Mouse (Mus musculus) stomach, embryonic 14.5 days (tissue): ENCODE measurements around the gene Csrp3. TPM values are rescaled to one million over a fixed set of nuclear protein-coding genes. Genes with fewer than 3 reads are reported as not detected.

Experiments
- ATAC-seq: fragments of 200-750 bp; cut with Nextera tagmentation; 2 replicates; pipeline ENCODE4 v1.8.0; 2017; ENCODE audit warnings: low read depth, moderate TSS enrichment; ENCODE audit not compliant: insufficient number of reproducible peaks, insufficient read depth, low FRiP score
- H3K27ac ChIP-seq: fragments of 300-500 bp; sonication (generic); 2 replicates; pipeline ENCODE4 v1.5.1; 2014; ENCODE audit warnings: mild to moderate bottlenecking, low read length, moderate library complexity, mixed read lengths
- H3K27me3 ChIP-seq: fragments of 300-500 bp; sonication (generic); 2 replicates; pipeline ENCODE4 v1.6.1; 2014; ENCODE audit warnings: low read length, control low read depth, mixed read lengths; ENCODE audit not compliant: control insufficient read depth, insufficient read depth
- H3K36me3 ChIP-seq: fragments of 300-500 bp; sonication (generic); 2 replicates; pipeline ENCODE4 v1.6.1; 2014; ENCODE audit warnings: mild to moderate bottlenecking, control low read depth, low read length, moderate library complexity, mixed read lengths; ENCODE audit not compliant: control insufficient read depth, insufficient read depth
- H3K4me1 ChIP-seq: fragments of 300-500 bp; sonication (generic); 2 replicates; pipeline ENCODE4 v1.6.1; 2014; ENCODE audit warnings: low read length, control low read depth, mixed read lengths; ENCODE audit not compliant: control insufficient read depth, insufficient read depth
- H3K4me2 ChIP-seq: fragments of 300-500 bp; sonication (generic); replicated peaks from 2 replicates; pipeline ENCODE4 v1.6.1; 2014; ENCODE audit warnings: low read depth, low read length, control low read depth
- H3K4me3 ChIP-seq: fragments of 300-500 bp; sonication (generic); 2 replicates; pipeline ENCODE4 v1.5.1; 2014; ENCODE audit warnings: low read depth, low read length, control low read depth
- H3K9ac ChIP-seq: fragments of 300-500 bp; sonication (generic); replicated peaks from 2 replicates; pipeline ENCODE4 v1.6.1; 2014; ENCODE audit warnings: low read depth, mild to moderate bottlenecking, control low read depth, low read length, moderate library complexity, mixed read lengths
- H3K9me3 ChIP-seq: fragments of 300-500 bp; sonication (generic); 2 replicates; pipeline ENCODE4 v1.6.1; 2016; ENCODE audit warnings: low read depth, low read length, control low read depth; ENCODE audit not compliant: control insufficient read depth
- WGBS: fragments of 180-500 bp; shearing (Covaris S2); extraction: QIAGEN DNeasy Blood & Tissue Kit; methylation state at CpG from one replicate; pipeline ENCODE4 v1.1.7; 2014; 5-methylcytosine and 5-hydroxymethylcytosine counted together
- polyA plus RNA-seq: library from polyadenylated mRNA; unstranded; fragments of >200 nt; fragmentation: Nextera tagmentation; extraction: Ambion mirVana; gene quantifications from 2 replicates; pipeline ENCODE4 v1.2.1, GENCODE M21; 2014

The Csrp3 gene
- polyA plus RNA-seq, 1 experiment from 2014 or later: 0.29 TPM

DNA sequence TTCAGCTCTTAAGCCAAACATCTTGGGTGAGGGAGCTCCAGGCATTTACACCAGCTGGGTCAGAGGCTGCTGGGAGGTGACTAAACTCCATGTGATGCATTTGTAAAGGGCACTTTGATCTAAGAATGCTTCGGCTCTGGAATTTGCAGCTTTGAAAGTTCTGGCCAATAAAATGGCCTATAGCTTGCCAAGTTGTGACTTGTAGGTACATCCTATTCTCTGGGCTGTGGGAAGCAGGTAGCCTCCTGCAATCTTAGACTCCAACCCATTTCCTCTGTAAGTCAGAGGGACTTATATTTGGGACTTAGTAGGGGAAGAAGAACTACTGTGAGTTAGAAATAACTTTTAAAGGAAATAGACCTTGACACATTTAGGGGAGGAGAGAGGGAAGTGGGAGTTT is 13.1 kb upstream of the Csrp3 start:
- Histone ChIP-seq H3K4me3 (no peak overlapping the region), H3K27ac (no peak overlapping the region), H3K27me3 (no peaks in the 10 kb centered on the region), H3K4me1 (no peaks in the 10 kb centered on the region), H3K9ac (no peak overlapping the region), H3K9me3 (no peaks in the 10 kb centered on the region), H3K4me2 (no peak overlapping the region), H3K36me3 (peaks cover 4% of the 10 kb centered on the region)
- WGBS: 46% methylated on average over 1 of the region's 1 CpGs
- ATAC-seq: no peak

DNA sequence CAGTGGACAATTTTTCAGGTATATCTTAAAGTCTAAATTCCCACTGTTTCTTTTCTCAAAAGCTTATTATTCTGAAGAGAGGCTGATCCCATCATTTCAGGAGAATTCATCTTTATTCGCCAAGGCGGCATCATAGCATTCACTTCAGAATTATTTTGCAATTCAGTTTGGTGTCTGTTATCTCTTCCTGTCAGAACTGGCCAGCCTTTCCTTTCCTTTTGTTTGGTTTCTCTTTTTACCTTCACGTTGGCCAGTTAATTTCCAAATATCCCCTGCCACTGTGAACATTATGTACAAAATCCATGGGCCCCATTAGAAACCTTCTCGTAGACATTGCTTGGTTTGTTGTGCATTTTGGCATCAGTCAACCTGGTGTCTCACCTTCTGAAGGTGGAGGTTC is 11.5 kb upstream of the Csrp3 start:
- H3K4me2 ChIP-seq: no peak overlapping the region
- no peaks in the 10 kb centered on the region for H3K9me3 ChIP-seq
- H3K4me1 ChIP-seq: no peaks in the 10 kb centered on the region
- 81% methylated on average over 4 of the region's 4 CpGs for WGBS
- H3K27ac ChIP-seq: no peak overlapping the region
- no peak for ATAC-seq
- no peaks in the 10 kb centered on the region for H3K27me3 ChIP-seq
- no peak overlapping the region for H3K4me3 ChIP-seq
- H3K36me3 ChIP-seq: no peaks in the 10 kb centered on the region
- H3K9ac ChIP-seq: no peak overlapping the region

DNA sequence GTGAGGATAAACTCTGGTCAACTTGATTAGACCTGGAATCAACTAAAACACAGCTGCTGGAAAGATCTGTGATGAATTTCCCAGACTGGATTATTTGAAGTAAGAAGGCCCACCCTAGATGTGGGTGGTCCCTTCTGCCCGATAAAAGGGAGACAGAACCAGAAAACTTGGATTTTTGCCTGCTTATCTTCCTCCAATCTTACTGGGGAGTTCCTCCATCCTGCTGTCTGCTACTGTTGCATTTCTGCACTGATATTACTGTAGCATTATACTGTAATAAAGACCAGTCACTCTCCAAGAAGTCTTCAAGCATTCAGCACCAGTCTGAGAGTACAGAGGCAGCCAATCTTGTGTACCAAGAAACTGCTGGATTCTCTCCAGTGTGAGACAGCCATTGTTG is 10.4 kb upstream of the Csrp3 start:
- no peaks in the 10 kb centered on the region for H3K4me1 ChIP-seq
- H3K4me2 ChIP-seq: no peak overlapping the region
- H3K4me3 ChIP-seq: no peak overlapping the region
- 41% methylated on average over 1 of the region's 1 CpGs for WGBS
- ATAC-seq: no peak
- no peak overlapping the region for H3K27ac ChIP-seq
- H3K36me3 ChIP-seq: no peaks in the 10 kb centered on the region
- H3K9me3 ChIP-seq: no peaks in the 10 kb centered on the region
- no peaks in the 10 kb centered on the region for H3K27me3 ChIP-seq
- H3K9ac ChIP-seq: no peak overlapping the region

DNA sequence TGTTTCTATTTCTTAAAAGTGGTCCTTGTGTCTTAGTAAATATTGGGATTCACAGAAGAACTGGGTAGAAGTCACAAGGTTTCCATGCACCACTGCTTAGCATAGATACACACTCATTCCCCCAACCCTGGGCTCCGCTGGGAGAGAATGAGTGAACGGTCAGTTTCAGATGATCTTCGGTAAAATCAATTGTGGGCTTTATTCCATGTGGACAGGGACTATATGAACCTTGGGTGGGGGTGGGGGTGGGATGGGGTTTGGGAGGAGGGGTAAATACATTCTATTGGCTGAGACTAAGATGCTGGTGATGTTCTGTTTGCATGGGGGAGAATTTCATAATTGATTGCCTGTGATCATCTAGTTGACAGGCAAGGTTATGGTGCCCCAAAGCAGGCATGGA is 7.6 kb upstream of the Csrp3 start:
- H3K36me3 ChIP-seq: no peaks in the 10 kb centered on the region
- 97% methylated on average over 3 of the region's 3 CpGs for WGBS
- no peaks in the 10 kb centered on the region for H3K27me3 ChIP-seq
- no peak for ATAC-seq
- H3K9me3 ChIP-seq: no peaks in the 10 kb centered on the region
- H3K4me1 ChIP-seq: no peaks in the 10 kb centered on the region
- H3K9ac ChIP-seq: no peak overlapping the region
- H3K4me3 ChIP-seq: no peak overlapping the region
- H3K27ac ChIP-seq: no peak overlapping the region
- H3K4me2 ChIP-seq: no peak overlapping the region

DNA sequence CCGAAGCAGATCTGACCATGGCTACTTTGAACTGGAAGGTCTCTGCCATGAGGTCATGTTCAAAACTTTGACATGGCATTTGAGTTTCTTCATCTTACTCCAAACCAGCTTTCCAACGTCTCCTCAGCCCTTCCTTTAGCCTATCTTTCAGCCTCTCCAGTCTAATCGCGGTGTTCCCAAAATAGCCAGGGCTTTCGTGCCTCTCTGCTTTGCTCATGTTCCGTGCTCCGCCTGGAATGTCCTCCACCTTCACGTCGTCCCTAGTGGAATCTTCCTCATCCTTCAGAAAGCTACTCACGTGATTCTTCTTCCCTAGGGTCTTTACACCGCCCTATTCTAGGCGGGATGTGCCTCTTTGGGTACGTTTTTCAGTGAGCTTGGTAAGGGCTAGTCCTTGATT is 5.7 kb upstream of the Csrp3 start:
- H3K9me3 ChIP-seq: no peaks in the 10 kb centered on the region
- no peak overlapping the region for H3K4me2 ChIP-seq
- no peaks in the 10 kb centered on the region for H3K36me3 ChIP-seq
- no peak overlapping the region for H3K27ac ChIP-seq
- H3K4me1 ChIP-seq: no peaks in the 10 kb centered on the region
- no peak overlapping the region for H3K9ac ChIP-seq
- no peak for ATAC-seq
- no peaks in the 10 kb centered on the region for H3K27me3 ChIP-seq
- no peak overlapping the region for H3K4me3 ChIP-seq
- 84% methylated on average over 13 of the region's 13 CpGs for WGBS

DNA sequence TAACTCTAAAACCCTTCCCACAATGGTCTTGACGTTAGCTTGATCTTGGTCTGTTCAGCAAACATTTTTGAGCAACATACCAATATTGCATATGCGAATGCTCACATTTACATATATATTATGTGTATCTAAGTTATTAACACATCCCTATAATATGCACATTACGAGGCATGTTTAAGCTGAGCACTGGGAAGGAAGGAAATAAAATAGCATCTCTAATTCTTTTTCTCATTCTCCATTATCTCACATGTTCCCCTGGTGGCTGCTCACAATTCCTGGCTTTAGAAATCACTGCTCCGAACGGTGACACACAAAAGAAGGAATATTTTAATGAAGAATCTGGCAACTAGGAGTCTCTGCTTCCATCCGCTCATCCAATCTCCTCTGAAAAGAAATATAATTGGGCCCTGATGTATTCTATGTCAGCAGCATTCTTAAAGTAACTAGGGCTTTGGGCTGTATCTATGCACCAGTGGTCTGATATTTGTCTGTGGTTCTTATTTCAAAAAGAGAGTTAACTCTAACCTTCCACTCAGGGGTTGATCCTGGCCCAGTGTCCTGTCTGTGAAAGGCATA is 3.8 kb upstream of the Csrp3 start:
- no peak overlapping the region for H3K4me3 ChIP-seq
- no peaks in the 10 kb centered on the region for H3K9me3 ChIP-seq
- ATAC-seq: no peak
- no peaks in the 10 kb centered on the region for H3K27me3 ChIP-seq
- H3K36me3 ChIP-seq: no peaks in the 10 kb centered on the region
- no peaks in the 10 kb centered on the region for H3K4me1 ChIP-seq
- H3K4me2 ChIP-seq: no peak overlapping the region
- no peak overlapping the region for H3K27ac ChIP-seq
- H3K9ac ChIP-seq: no peak overlapping the region
- 85% methylated on average over 6 of the region's 6 CpGs for WGBS

DNA sequence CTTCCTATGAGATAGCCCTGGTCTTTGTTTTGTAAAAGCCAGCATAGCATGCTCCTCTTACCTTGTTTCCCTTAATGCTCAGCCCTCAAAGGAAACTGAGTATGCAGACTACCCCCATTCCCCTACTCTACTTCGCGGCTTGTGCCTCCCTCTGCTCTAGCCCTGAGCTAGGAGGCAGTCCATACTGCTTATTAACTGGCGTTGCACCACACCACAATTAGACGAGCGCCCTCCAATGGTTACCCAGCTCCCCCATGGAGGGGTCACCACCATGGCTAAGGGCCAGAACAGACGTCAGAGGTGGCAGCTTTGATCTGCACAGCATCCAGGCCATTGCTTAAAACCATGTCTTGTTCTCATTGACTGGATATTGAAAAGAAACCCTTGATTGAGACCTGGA is 1.1 kb downstream of the Csrp3 start:
- H3K4me1 ChIP-seq: no peaks in the 10 kb centered on the region
- no peak overlapping the region for H3K4me3 ChIP-seq
- WGBS: 70% methylated on average over 6 of the region's 6 CpGs
- H3K27ac ChIP-seq: no peak overlapping the region
- H3K27me3 ChIP-seq: no peaks in the 10 kb centered on the region
- no peak for ATAC-seq
- no peak overlapping the region for H3K9ac ChIP-seq
- no peak overlapping the region for H3K4me2 ChIP-seq
- no peaks in the 10 kb centered on the region for H3K36me3 ChIP-seq
- H3K9me3 ChIP-seq: no peaks in the 10 kb centered on the region

DNA sequence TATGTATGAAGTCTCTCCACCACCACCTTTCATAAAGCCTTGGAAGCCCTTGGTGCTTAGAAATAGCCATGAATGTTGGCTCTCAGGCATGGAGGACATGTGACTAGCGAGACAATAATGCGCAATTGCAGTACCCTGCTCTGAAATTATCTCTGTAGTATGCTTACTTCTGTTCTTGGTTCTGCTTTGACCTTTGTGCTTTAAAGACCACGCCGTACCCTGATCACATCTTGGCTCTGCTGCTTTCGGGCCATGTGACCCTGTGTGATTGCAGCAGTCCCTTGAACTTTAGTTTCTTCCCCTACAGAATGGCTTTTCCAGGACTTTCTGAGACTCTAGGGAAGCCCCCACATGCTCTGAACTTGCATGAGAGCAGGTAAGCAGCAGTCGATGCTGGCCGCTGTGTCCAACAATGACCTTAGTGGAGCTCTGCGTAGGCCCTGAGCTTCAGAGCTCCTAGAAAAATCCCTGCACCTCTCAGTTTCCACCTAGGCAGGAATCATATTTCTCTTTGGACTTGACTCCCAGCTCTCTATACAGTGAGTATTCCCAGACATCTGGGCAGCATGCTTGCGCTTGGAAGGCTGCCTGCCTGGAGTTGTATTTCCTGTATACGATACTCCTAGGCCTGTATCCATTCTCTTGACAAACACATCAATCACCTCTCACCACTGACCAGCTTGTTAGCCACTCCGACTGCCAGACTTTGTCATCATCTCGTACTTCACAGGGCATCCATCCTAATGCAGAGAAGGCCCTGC is 2.4 kb downstream of the Csrp3 start:
- ATAC-seq: no peak
- Histone ChIP-seq H3K9ac (no peak overlapping the region), H3K9me3 (no peaks in the 10 kb centered on the region), H3K4me3 (no peak overlapping the region), H3K27ac (no peak overlapping the region), H3K36me3 (no peaks in the 10 kb centered on the region), H3K4me1 (0 out of 2 replicates have a peak, but pooled peaks cover under 1% of the 10 kb centered on the region), H3K27me3 (no peaks in the 10 kb centered on the region), H3K4me2 (no peak overlapping the region)
- WGBS: 61% methylated on average over 12 of the region's 12 CpGs

DNA sequence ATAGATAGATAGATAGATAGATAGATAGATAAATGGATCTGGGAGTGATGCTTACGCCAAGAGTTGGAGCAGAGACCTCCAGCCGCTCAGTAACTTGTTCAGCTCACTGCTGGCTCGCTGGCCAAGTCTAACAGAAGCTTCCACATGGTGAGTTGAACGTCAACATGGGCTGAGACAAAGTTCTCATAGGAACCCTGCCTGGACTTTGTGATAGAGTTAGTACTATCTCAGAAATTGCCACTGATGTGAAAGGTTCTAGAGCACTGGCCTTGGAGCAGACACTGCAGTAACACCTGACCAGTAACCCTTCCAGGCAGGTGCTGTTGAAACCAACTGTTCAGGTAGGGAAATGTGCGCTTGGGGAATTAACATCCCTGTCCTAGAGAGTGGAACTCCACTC is 4.3 kb downstream of the Csrp3 start:
- Histone ChIP-seq H3K27me3 (no peaks in the 10 kb centered on the region), H3K36me3 (no peaks in the 10 kb centered on the region), H3K9ac (no peak overlapping the region), H3K4me1 (0 out of 2 replicates have a peak, but pooled peaks cover 4% of the 10 kb centered on the region), H3K27ac (no peak overlapping the region), H3K4me3 (no peak overlapping the region), H3K9me3 (no peaks in the 10 kb centered on the region), H3K4me2 (no peak overlapping the region)
- WGBS: 90% methylated on average over 5 of the region's 5 CpGs
- ATAC-seq: no peak
